Mouse (Mus musculus) hindbrain, embryonic 14.5 days (tissue): ENCODE results near the gene Lias. TPM values are rescaled to one million over a fixed set of nuclear protein-coding genes. Genes with fewer than 3 reads are reported as not detected.

Experiments
- ATAC-seq: fragments of 200-750 bp; cut with Nextera tagmentation; 2 replicates; pipeline ENCODE4 v1.8.0; 2017; ENCODE audit warnings: moderate number of reproducible peaks, mild to moderate bottlenecking, moderate TSS enrichment, moderate library complexity; ENCODE audit not compliant: low FRiP score
- DNase-seq: peaks from one replicate; pipeline ENCODE4 v3.0.0-alpha.2; 2015; ENCODE audit warnings: low spot score
- H3K27ac ChIP-seq: fragments of 300-500 bp; sonication (generic); 2 replicates; pipeline ENCODE4 v1.5.1; 2014; ENCODE audit warnings: mild to moderate bottlenecking, moderate library complexity
- H3K27me3 ChIP-seq: fragments of 300-500 bp; sonication (generic); 2 replicates; pipeline ENCODE4 v1.6.1; 2014; ENCODE audit warnings: mild to moderate bottlenecking, low read length, mixed read lengths; ENCODE audit not compliant: control insufficient read depth, insufficient read depth
- H3K36me3 ChIP-seq: fragments of 300-500 bp; sonication (generic); replicated peaks from 2 replicates; pipeline ENCODE4 v1.6.1; 2014; ENCODE audit not compliant: control insufficient read depth, insufficient read depth
- H3K4me1 ChIP-seq: fragments of 300-500 bp; sonication (generic); replicated peaks from 2 replicates; pipeline ENCODE4 v1.6.1; 2014; ENCODE audit warnings: antibody characterized with exemption, low read length, mixed read lengths; ENCODE audit not compliant: control insufficient read depth, insufficient read depth
- H3K4me2 ChIP-seq: fragments of 300-500 bp; sonication (generic); replicated peaks from 2 replicates; pipeline ENCODE4 v1.6.1; 2014; ENCODE audit warnings: mild to moderate bottlenecking, moderate library complexity
- H3K4me3 ChIP-seq: fragments of 300-500 bp; sonication (generic); replicated peaks from 2 replicates; pipeline ENCODE4 v1.5.1; 2014; ENCODE audit warnings: mild to moderate bottlenecking, low read length
- H3K9ac ChIP-seq: fragments of 300-500 bp; sonication (generic); 2 replicates; pipeline ENCODE4 v1.6.1; 2014
- H3K9me3 ChIP-seq: fragments of 300-500 bp; sonication (generic); 2 replicates; pipeline ENCODE4 v1.6.1; 2016; ENCODE audit warnings: low read length; ENCODE audit not compliant: control insufficient read depth
- WGBS: fragments of 180-500 bp; shearing (Covaris S2); extraction: QIAGEN DNeasy Blood & Tissue Kit; methylation state at CpG from one replicate; pipeline ENCODE4 v1.1.7; 2014; 5-methylcytosine and 5-hydroxymethylcytosine counted together
- polyA plus RNA-seq: library from polyadenylated mRNA; unstranded; fragments of >200 nt; fragmentation: Nextera tagmentation; extraction: Ambion mirVana; gene quantifications from 2 replicates; pipeline ENCODE4 v1.2.1, GENCODE M21; 2014

Lias gene
- 55.6 and 59.9 TPM in 2 replicates for polyA plus RNA-seq

GRCm38 (mm10) chr5:65390648-65391644, at the start of gene Lias, which contains the start of gene Rpl9:
Gene Lias, plus strand, starts transcription at chr5:65391497.
Gene Rpl9, minus strand, starts transcription at chr5:65391444.
- H3K4me3 ChIP-seq: peak within 1 kb of the TSS; percentile 98
- H3K4me1 ChIP-seq: peaks cover 27% of the 10 kb centered on the region
- H3K9me3 ChIP-seq: no peaks in the 10 kb centered on the region
- H3K27ac ChIP-seq: peak within 1 kb of the TSS; percentile 95
- H3K36me3 ChIP-seq: peaks cover 45% of the 10 kb centered on the region
- H3K27me3 ChIP-seq: no peaks in the 10 kb centered on the region
- WGBS: under 1% methylated on average over 83 of the region's 83 CpGs
- peak within 1 kb of the TSS; percentile 100 for H3K9ac ChIP-seq
- H3K4me2 ChIP-seq: peak within 1 kb of the TSS; percentile 92
- DNase-seq (peak; percentile 99), ATAC-seq (peak; percentile 97)

- ATAC-seq (no peak), DNase-seq (no peak)
- 25% methylated on average over 15 of the region's 15 CpGs for WGBS
- Histone ChIP-seq H3K9me3 (no peaks in the 10 kb centered on the region), H3K4me3 (peak within 1 kb of the TSS; percentile 23), H3K4me1 (0 out of 2 replicates have a peak, but pooled peaks cover 8% of the 10 kb centered on the region), H3K4me2 (peak within 1 kb of the TSS; percentile 53), H3K9ac (peak within 1 kb of the TSS; percentile 45; the same call in 1 of the 2 replicates), H3K36me3 (no peaks in the 10 kb centered on the region), H3K27ac (no peak within 1 kb of the TSS), H3K27me3 (no peaks in the 10 kb centered on the region)
These were observed 43.1 kb upstream of the Lias start, which contains the start of gene Klb for GRCm38 (mm10) chr5:65348168-65348567. Gene Klb, plus strand, starts transcription at chr5:65348314.

- Histone ChIP-seq H3K36me3 (no peaks in the 10 kb centered on the region), H3K27me3 (no peaks in the 10 kb centered on the region), H3K27ac (no peak overlapping the region), H3K4me3 (no peak overlapping the region), H3K9me3 (no peaks in the 10 kb centered on the region), H3K9ac (no peak overlapping the region), H3K4me1 (0 out of 2 replicates have a peak, but pooled peaks cover 8% of the 10 kb centered on the region), H3K4me2 (no peak overlapping the region)
- 61% methylated on average over 10 of the region's 10 CpGs for WGBS
- DNase-seq (no peak), ATAC-seq (no peak)
These were observed 40.8 kb upstream of the Lias start for GRCm38 (mm10) chr5:65350508-65350907.

GRCm38 (mm10) chr5:65354097-65354496, 37.2 kb upstream of the Lias start:
- H3K27ac ChIP-seq: no peak overlapping the region
- no peak for ATAC-seq

GRCm38 (mm10) chr5:65354985-65355384, 36.3 kb upstream of the Lias start:
- Histone ChIP-seq H3K4me1 (no peaks in the 10 kb centered on the region), H3K27ac (no peak overlapping the region), H3K4me3 (no peak overlapping the region), H3K9me3 (no peaks in the 10 kb centered on the region), H3K9ac (no peak overlapping the region), H3K4me2 (no peak overlapping the region), H3K27me3 (no peaks in the 10 kb centered on the region), H3K36me3 (no peaks in the 10 kb centered on the region)
- 82% methylated on average over 5 of the region's 5 CpGs for WGBS
- ATAC-seq (no peak), DNase-seq (no peak)

More at GRCm38 (mm10) chr5:65354097-65354496, 37.2 kb upstream of the Lias start:
- Histone ChIP-seq H3K27me3 (no peaks in the 10 kb centered on the region), H3K4me2 (no peak overlapping the region), H3K9me3 (no peaks in the 10 kb centered on the region), H3K4me1 (no peaks in the 10 kb centered on the region), H3K4me3 (no peak overlapping the region), H3K36me3 (no peaks in the 10 kb centered on the region), H3K9ac (no peak overlapping the region)
- DNase-seq: no peak
- 97% methylated on average over 3 of the region's 3 CpGs for WGBS

GRCm38 (mm10) chr5:65356851-65357250, 34.4 kb upstream of the Lias start:
- Histone ChIP-seq H3K4me1 (no peaks in the 10 kb centered on the region), H3K9ac (no peak overlapping the region), H3K9me3 (no peaks in the 10 kb centered on the region), H3K4me3 (no peak overlapping the region), H3K27me3 (no peaks in the 10 kb centered on the region), H3K36me3 (no peaks in the 10 kb centered on the region), H3K27ac (no peak overlapping the region), H3K4me2 (no peak overlapping the region)
- 86% methylated on average over 6 of the region's 6 CpGs for WGBS
- no peak for ATAC-seq
- DNase-seq: no peak

GRCm38 (mm10) chr5:65357771-65358170, 33.5 kb upstream of the Lias start:
- H3K9me3 ChIP-seq: no peaks in the 10 kb centered on the region
- no peak overlapping the region for H3K4me3 ChIP-seq
- no peak overlapping the region for H3K27ac ChIP-seq
- no peaks in the 10 kb centered on the region for H3K4me1 ChIP-seq
- no peaks in the 10 kb centered on the region for H3K27me3 ChIP-seq
- WGBS: 91% methylated on average over 3 of the region's 3 CpGs
- no peak overlapping the region for H3K4me2 ChIP-seq
- DNase-seq (no peak), ATAC-seq (no peak)
- no peak overlapping the region for H3K9ac ChIP-seq
- H3K36me3 ChIP-seq: no peaks in the 10 kb centered on the region

- Histone ChIP-seq H3K9me3 (no peaks in the 10 kb centered on the region), H3K9ac (no peak overlapping the region), H3K4me3 (no peak overlapping the region), H3K27ac (no peak overlapping the region), H3K4me2 (no peak overlapping the region), H3K36me3 (no peaks in the 10 kb centered on the region), H3K27me3 (no peaks in the 10 kb centered on the region), H3K4me1 (no peaks in the 10 kb centered on the region)
- WGBS: 93% methylated on average over 11 of the region's 11 CpGs
- ATAC-seq: no peak
- no peak for DNase-seq
These were observed 23.5 kb upstream of the Lias start for GRCm38 (mm10) chr5:65367837-65368236.

- Histone ChIP-seq H3K36me3 (no peaks in the 10 kb centered on the region), H3K9me3 (no peaks in the 10 kb centered on the region), H3K9ac (no peak overlapping the region), H3K27ac (no peak overlapping the region), H3K27me3 (no peaks in the 10 kb centered on the region), H3K4me3 (no peak overlapping the region), H3K4me2 (no peak overlapping the region), H3K4me1 (no peaks in the 10 kb centered on the region)
- ATAC-seq (no peak), DNase-seq (no peak)
- 94% methylated on average over 7 of the region's 7 CpGs for WGBS
These were observed 19.7 kb upstream of the Lias start for GRCm38 (mm10) chr5:65371551-65371950.
